Comparison of ENCODE assay signal across 15 mouse cellular contexts in the genomic region with DNA sequence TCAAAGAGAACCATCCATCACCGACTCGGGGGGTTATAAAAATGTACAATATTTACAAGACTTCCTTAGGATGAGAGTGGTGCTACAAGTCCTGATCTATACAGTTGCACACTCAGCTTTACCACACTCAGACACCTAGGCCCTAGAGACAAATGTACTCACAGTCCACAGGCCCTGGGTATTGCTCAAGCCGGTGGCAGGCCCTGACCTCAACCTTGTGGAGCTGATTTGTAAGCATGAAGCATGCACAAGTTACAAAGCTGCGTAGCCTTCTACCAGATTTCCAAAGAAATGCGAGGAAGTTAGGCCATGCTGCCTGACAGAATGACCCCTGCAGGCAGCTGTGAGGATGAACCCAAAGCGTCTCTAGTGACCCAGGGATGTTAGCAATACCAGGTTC.
"Had no signal": no experiment of that assay in that cellular context is flagged by ENCODE, and none has a peak within 500 bp of the region (broad histone marks: within the 10 kb centered on the region; RNA-seq: fewer than 3 reads in every experiment).

No protein-coding gene starts in this region.

- H3K27me3 ChIP-seq: limb, embryonic 12.5 days; liver, embryonic 13.5 days; megakaryocyte, embryonic 14.5 days; midbrain, embryonic 15.5 days; neural tube, embryonic 12.5 days had no signal

- ATAC-seq: lung, postnatal 0 days; midbrain, embryonic 15.5 days had no signal

- H3K27ac ChIP-seq: layer of hippocampus, adult 2 months; limb, embryonic 12.5 days; liver, embryonic 13.5 days; midbrain, embryonic 15.5 days; neural tube, embryonic 12.5 days had no signal

- H3K9ac ChIP-seq: limb, embryonic 12.5 days; liver, embryonic 13.5 days; midbrain, embryonic 15.5 days; neural tube, embryonic 12.5 days had no signal

- H3K9me3 ChIP-seq: limb, embryonic 12.5 days; liver, embryonic 13.5 days; midbrain, embryonic 15.5 days; neural tube, embryonic 12.5 days had no signal

- H3K4me3 ChIP-seq: layer of hippocampus, adult 2 months; limb, embryonic 12.5 days; liver, embryonic 13.5 days; megakaryocyte, embryonic 14.5 days; midbrain, embryonic 15.5 days; neural tube, embryonic 12.5 days had no signal

- H3K4me2 ChIP-seq: limb, embryonic 12.5 days; liver, embryonic 13.5 days; midbrain, embryonic 11.5 days; midbrain, embryonic 15.5 days; neural tube, embryonic 12.5 days had no signal

- H3K4me1 ChIP-seq: liver, embryonic 13.5 days; midbrain, embryonic 15.5 days; neural tube, embryonic 12.5 days had no signal

- H3K36me3 ChIP-seq: limb, embryonic 12.5 days; liver, embryonic 13.5 days; midbrain, embryonic 15.5 days; neural tube, embryonic 12.5 days had no signal

- DNase-seq: kidney, adult 8-10 months; kidney, postnatal 36 days; liver, embryonic 13.5 days; lung, adult 2 months; lung, postnatal 36 days; spleen, adult 18-20 months; thymus, adult 18-20 months; thymus, postnatal 25 days had no signal
